ENCODE assay signal across 22 mouse cellular contexts in the genomic region with DNA sequence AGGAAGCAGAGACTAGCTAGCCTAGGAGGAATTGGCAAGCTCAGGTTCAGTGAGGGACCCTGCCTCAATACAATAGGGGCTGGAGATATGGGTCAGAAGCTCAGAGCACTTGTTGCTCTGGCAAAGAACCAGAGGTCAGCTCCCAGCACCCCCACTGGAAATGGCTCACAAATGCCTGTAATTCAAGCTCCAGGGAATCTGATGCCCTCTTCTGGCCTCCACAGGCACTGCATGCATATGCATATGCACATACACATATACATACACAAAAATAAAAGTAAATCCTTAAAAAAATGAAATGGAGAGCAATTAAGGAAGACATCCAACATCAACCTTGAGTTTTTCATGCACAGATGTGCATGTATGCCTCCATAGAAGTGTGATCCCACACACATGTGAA. TPM values are rescaled to one million over a fixed set of nuclear protein-coding genes. Genes with fewer than 3 reads are reported as not detected.
DNase-seq lines count a peak whose midpoint lies in the region; ATAC-seq and TF ChIP-seq lines count a peak whose summit lies in the region.
"Had no signal": no experiment of that assay in that cellular context is flagged by ENCODE, and none has a peak within 500 bp of the region (broad histone marks: within the 10 kb centered on the region; RNA-seq: fewer than 3 reads in every experiment).

No protein-coding gene starts in this region.

- no peak overlapping the region for H3K4me3 ChIP-seq in gastrocnemius, adult 2 months
- H3K4me3 ChIP-seq in layer of hippocampus, adult 2 months = no peak overlapping the region
- no peak overlapping the region for H3K4me3 ChIP-seq in E14TG2a.4 (replicated peaks; ENCODE audit: low read length)
- H3K4me3 ChIP-seq: heart, embryonic 10.5 days; liver, embryonic 15.5 days; midbrain, embryonic 12.5 days; myocyte had no signal

- no peak for DNase-seq in gastrocnemius, adult 2 months
- DNase-seq in gastrocnemius, postnatal 25 days = no peak
- DNase-seq in layer of hippocampus, adult 2 months (ENCODE audit: low spot score in 2 of 2) = no peak
- DNase-seq in layer of hippocampus, postnatal 10 days (ENCODE audit: low spot score in 2 of 2) = no peak
- no peak for DNase-seq in Patski (ENCODE audit: low read depth, low spot score)
- no peak for DNase-seq in urinary bladder, postnatal 25 days (ENCODE audit: low spot score)
- DNase-seq: adrenal gland, adult 2 months; cerebellum, adult 9-11 months; heart, postnatal 14 days; kidney, adult 11 months; kidney, postnatal 14 days; spleen, adult 18-20 months had no signal

- in situ Hi-C loops in Patski (cut with MboI; ENCODE audit: low pct_unique_long_range_greater_than_20kb) = no loop called here

- H3K36me3 ChIP-seq in E14TG2a.4 (ENCODE audit: insufficient read depth, low read length) = 0 out of 2 replicates have a peak, but pooled peaks cover 3% of the 10 kb centered on the region
- H3K36me3 ChIP-seq: heart, embryonic 10.5 days; liver, embryonic 15.5 days; midbrain, embryonic 12.5 days had no signal

- no peaks in the 10 kb centered on the region for H3K9me3 ChIP-seq in E14TG2a.4 (ENCODE audit: low read length)
- H3K9me3 ChIP-seq: heart, embryonic 10.5 days; liver, embryonic 15.5 days had no signal

- H3K27ac ChIP-seq in gastrocnemius, adult 2 months = no peak overlapping the region
- H3K27ac ChIP-seq in layer of hippocampus, adult 2 months = no peak overlapping the region
- H3K27ac ChIP-seq: heart, embryonic 10.5 days; hindbrain, embryonic 14.5 days; liver, embryonic 15.5 days; midbrain, embryonic 12.5 days had no signal

- no peaks in the 10 kb centered on the region for H3K27me3 ChIP-seq in E14TG2a.4 (ENCODE audit: insufficient read depth, low read length)
- no peaks in the 10 kb centered on the region for H3K27me3 ChIP-seq in Patski
- H3K27me3 ChIP-seq: liver, embryonic 15.5 days; midbrain, embryonic 12.5 days had no signal

- H3K4me1 ChIP-seq in E14TG2a.4 (replicated peaks; ENCODE audit: low read depth, low read length) = peaks cover 14% of the 10 kb centered on the region

- TF ChIP-seq CTCF in gastrocnemius, adult 2 months (IDR thresholded peaks at IDR 0.05) = peak; percentile 30; the same call in 1 of the 2 replicates
- peak; percentile 57 for TF ChIP-seq CTCF in layer of hippocampus, adult 2 months (conservative IDR thresholded peaks at IDR 0.05)
- TF ChIP-seq CTCF in E14TG2a.4 (conservative IDR thresholded peaks at IDR 0.05; ENCODE audit: low read length) (peak; percentile 73), Patski (IDR thresholded peaks at IDR 0.05) (peak; percentile 52)

- intact Hi-C loops in gastrocnemius, adult 2 months (cut with DNase I) = no loop called here

- POLR2A ChIA-PET in Patski (lab: Charles Lee) = no interaction called here

- CTCF ChIA-PET in Patski (lab: Charles Lee) = interaction anchor here (1.1 to 1.7 kb wide), 3 partner anchors 12 to 25 kb away, joined by 3 to 6 read pairs (median 3); a partner anchor contains a TSS

- ATAC-seq in Patski = no peak
- no peak for ATAC-seq in activated CD4-positive, CD25-positive, alpha-beta regulatory T cell, adult 4 months
- ATAC-seq: forebrain, embryonic 14.5 days; lung, postnatal 0 days had no signal

RNA-seq across cellular contexts. Expression of a gene that starts 24.7 kb away (rescaled TPM):
- 10 to 100 TPM; 29.0 to 32.8 TPM for total RNA-seq in gastrocnemius, adult 2 months (2021)
- 10 to 100 TPM; 24.3 to 25.7 TPM for total RNA-seq in gastrocnemius, postnatal 25 days (2021)
- total RNA-seq in layer of hippocampus, adult 2 months (2021) = 10 to 100 TPM; 24.0 to 25.7 TPM
- 10 to 100 TPM; 19.7 to 26.4 TPM for total RNA-seq in layer of hippocampus, postnatal 10 days (2021)
- 39.8 TPM for polyA plus RNA-seq in Patski (2021)
- 10 to 100 TPM; 16.0 to 19.0 TPM for polyA plus RNA-seq in activated CD4-positive, CD25-positive, alpha-beta regulatory T cell, adult 4 months (2017; shearing (Covaris generic))

RNA-seq across cellular contexts. Expression of a gene that starts 50.1 kb away (rescaled TPM):
- under 1 TPM in 1 of 2 experiments, not detected in 1; 0.11 TPM for total RNA-seq in gastrocnemius, adult 2 months (2021)
- total RNA-seq in gastrocnemius, postnatal 25 days (2021) = under 1 TPM in 1 of 2 experiments, not detected in 1; 0.13 TPM
- total RNA-seq in layer of hippocampus, adult 2 months (2021) = 10 to 100 TPM; 15.4 to 17.5 TPM
- 10 to 100 TPM; 25.5 to 29.3 TPM for total RNA-seq in layer of hippocampus, postnatal 10 days (2021)
- 1.8 TPM for polyA plus RNA-seq in Patski (2021)
- polyA plus RNA-seq in activated CD4-positive, CD25-positive, alpha-beta regulatory T cell, adult 4 months (2017; shearing (Covaris generic)) = not detected
- polyA plus RNA-seq: lung, postnatal 0 days; neural tube, embryonic 14.5 days had no signal

Comparison
In these comparisons a context has a peak if more than half of its experiments do, and no peak if none do; other contexts are left out.
1. RNA of a gene that starts 50.1 kb away (total RNA-seq): 25.5 to 29.3 TPM in layer of hippocampus, postnatal 10 days and 15.4 to 17.5 TPM in layer of hippocampus, adult 2 months; 0.13 TPM in gastrocnemius, postnatal 25 days and 0.11 TPM in gastrocnemius, adult 2 months; every median in the first group is over 10 times any median in the second.
2. Peak in every context shown above with its lines, with median percentiles within 50 percentile points of each other: CTCF ChIP-seq.